Mouse (Mus musculus) neural tube, embryonic 13.5 days (tissue): ENCODE results near the gene Sun1. TPM values are rescaled to one million over a fixed set of nuclear protein-coding genes. Genes with fewer than 3 reads are reported as not detected.

Source experiments
- ATAC-seq: fragments of 200-750 bp; cut with Nextera tagmentation; 2 replicates; pipeline ENCODE4 v1.8.0; 2017; ENCODE audit warnings: low read depth, mild to moderate bottlenecking, moderate TSS enrichment, moderate library complexity
- H3K27ac ChIP-seq: fragments of 300-500 bp; sonication (generic); replicated peaks from 2 replicates; pipeline ENCODE4 v1.5.1; 2015; ENCODE audit warnings: moderate library complexity, mild to moderate bottlenecking, inconsistent platforms
- H3K27me3 ChIP-seq: fragments of 300-500 bp; sonication (generic); 2 replicates; pipeline ENCODE4 v1.6.1; 2015; ENCODE audit warnings: mild to moderate bottlenecking, inconsistent platforms
- H3K36me3 ChIP-seq: fragments of 300-500 bp; sonication (generic); 2 replicates; pipeline ENCODE4 v1.6.1; 2015; ENCODE audit warnings: mild to moderate bottlenecking, inconsistent platforms
- H3K4me1 ChIP-seq: fragments of 300-500 bp; sonication (generic); replicated peaks from 2 replicates; pipeline ENCODE4 v1.6.1; 2015; ENCODE audit warnings: inconsistent platforms
- H3K4me2 ChIP-seq: fragments of 300-500 bp; sonication (generic); 2 replicates; pipeline ENCODE4 v1.6.1; 2015; ENCODE audit warnings: inconsistent platforms, mild to moderate bottlenecking, moderate library complexity
- H3K4me3 ChIP-seq: fragments of 300-500 bp; sonication (generic); 2 replicates; pipeline ENCODE4 v1.5.1; 2015; ENCODE audit warnings: mild to moderate bottlenecking, inconsistent platforms
- H3K9ac ChIP-seq: fragments of 300-500 bp; sonication (generic); 2 replicates; pipeline ENCODE4 v1.6.1; 2015; ENCODE audit warnings: moderate library complexity, mild to moderate bottlenecking, inconsistent platforms
- H3K9me3 ChIP-seq: fragments of 300-500 bp; sonication (generic); 2 replicates; pipeline ENCODE4 v1.6.1; 2016; ENCODE audit warnings: inconsistent platforms
- WGBS: fragments of 180-500 bp; shearing (Covaris S2); methylation state at CpG from one replicate; pipeline ENCODE4 v1.1.7; 2015; 5-methylcytosine and 5-hydroxymethylcytosine counted together
- polyA plus RNA-seq: library from polyadenylated mRNA; unstranded; fragments of >200 nt; fragmentation: Nextera tagmentation; extraction: Ambion mirVana; gene quantifications from 2 replicates; pipeline ENCODE4 v1.2.1, GENCODE M21; 2015

Gene Sun1
- polyA plus RNA-seq, 1 experiment from 2014 or later, result 40.4 TPM

GRCm38 (mm10) chr5:139232083-139232482, 31.6 kb downstream of the Sun1 start:
- no peak overlapping the region for H3K9ac ChIP-seq
- no peak for ATAC-seq
- no peaks in the 10 kb centered on the region for H3K27me3 ChIP-seq
- H3K4me1 ChIP-seq, result no peaks in the 10 kb centered on the region
- peaks cover 96% of the 10 kb centered on the region for H3K36me3 ChIP-seq
- no peaks in the 10 kb centered on the region for H3K9me3 ChIP-seq
- WGBS, result 86% methylated on average over 3 of the region's 3 CpGs
- no peak overlapping the region for H3K27ac ChIP-seq
- H3K4me3 ChIP-seq, result no peak overlapping the region
- no peak overlapping the region for H3K4me2 ChIP-seq

GRCm38 (mm10) chr5:139234423-139234822, 34.0 kb downstream of the Sun1 start:
- Histone ChIP-seq H3K9ac (no peak overlapping the region), H3K36me3 (peaks cover 98% of the 10 kb centered on the region), H3K4me3 (no peak overlapping the region), H3K4me1 (no peaks in the 10 kb centered on the region), H3K9me3 (no peaks in the 10 kb centered on the region), H3K4me2 (no peak overlapping the region), H3K27ac (no peak overlapping the region), H3K27me3 (no peaks in the 10 kb centered on the region)
- WGBS, result 90% methylated on average over 4 of the region's 4 CpGs
- ATAC-seq, result no peak

- 88% methylated on average over 4 of the region's 4 CpGs for WGBS
- no peak overlapping the region for H3K4me2 ChIP-seq
- ATAC-seq, result no peak
These were observed 37.0 kb downstream of the Sun1 start for GRCm38 (mm10) chr5:139237436-139237835.

GRCm38 (mm10) chr5:139241022-139241761, 40.8 kb downstream of the Sun1 start:
- no peak overlapping the region for H3K4me3 ChIP-seq
- no peaks in the 10 kb centered on the region for H3K9me3 ChIP-seq
- H3K4me1 ChIP-seq, result no peaks in the 10 kb centered on the region
- H3K27me3 ChIP-seq, result no peaks in the 10 kb centered on the region
- WGBS, result 91% methylated on average over 15 of the region's 15 CpGs
- H3K27ac ChIP-seq, result no peak overlapping the region
- no peak overlapping the region for H3K9ac ChIP-seq
- no peak overlapping the region for H3K4me2 ChIP-seq
- H3K36me3 ChIP-seq, result peaks cover 99% of the 10 kb centered on the region
- no peak for ATAC-seq

More at GRCm38 (mm10) chr5:139237436-139237835, 37.0 kb downstream of the Sun1 start:
- H3K4me1 ChIP-seq, result no peaks in the 10 kb centered on the region
- no peak overlapping the region for H3K4me3 ChIP-seq
- H3K27me3 ChIP-seq, result no peaks in the 10 kb centered on the region
- no peak overlapping the region for H3K9ac ChIP-seq
- H3K9me3 ChIP-seq, result no peaks in the 10 kb centered on the region
- peaks cover 99% of the 10 kb centered on the region for H3K36me3 ChIP-seq
- no peak overlapping the region for H3K27ac ChIP-seq

GRCm38 (mm10) chr5:139243384-139243783, 42.9 kb downstream of the Sun1 start:
- Histone ChIP-seq H3K4me1 (no peaks in the 10 kb centered on the region), H3K9ac (no peak overlapping the region), H3K36me3 (peaks cover 99% of the 10 kb centered on the region), H3K9me3 (no peaks in the 10 kb centered on the region), H3K4me3 (no peak overlapping the region), H3K27ac (no peak overlapping the region), H3K4me2 (no peak overlapping the region), H3K27me3 (no peaks in the 10 kb centered on the region)
- no peak for ATAC-seq
- 94% methylated on average over 1 of the region's 1 CpGs for whole genome bisulfite sequencing

- Histone ChIP-seq H3K4me2 (no peak overlapping the region), H3K4me3 (no peak overlapping the region), H3K27me3 (no peaks in the 10 kb centered on the region), H3K36me3 (peaks cover 80% of the 10 kb centered on the region), H3K4me1 (peaks cover 6% of the 10 kb centered on the region), H3K9ac (no peak overlapping the region), H3K27ac (no peak overlapping the region), H3K9me3 (no peaks in the 10 kb centered on the region)
- WGBS, result 92% methylated on average over 3 of the region's 3 CpGs
- ATAC-seq, result no peak
These were observed 47.3 kb downstream of the Sun1 start for GRCm38 (mm10) chr5:139247767-139248166.

GRCm38 (mm10) chr5:139248846-139249245, 48.4 kb downstream of the Sun1 start:
- peaks cover 17% of the 10 kb centered on the region for H3K4me1 ChIP-seq
- H3K9me3 ChIP-seq, result no peaks in the 10 kb centered on the region
- H3K27me3 ChIP-seq, result no peaks in the 10 kb centered on the region
- no peak overlapping the region for H3K9ac ChIP-seq
- no peak overlapping the region for H3K4me2 ChIP-seq
- peaks cover 69% of the 10 kb centered on the region for H3K36me3 ChIP-seq
- no peak overlapping the region for H3K4me3 ChIP-seq
- 83% methylated on average over 3 of the region's 3 CpGs for WGBS
- no peak overlapping the region for H3K27ac ChIP-seq
- ATAC-seq, result no peak

- peak overlapping the region; percentile 69 for H3K4me3 ChIP-seq
- H3K4me1 ChIP-seq, result peaks cover 37% of the 10 kb centered on the region
- peaks cover 44% of the 10 kb centered on the region for H3K36me3 ChIP-seq
- peak overlapping the region; percentile 91 for H3K4me2 ChIP-seq
- H3K27ac ChIP-seq, result peak overlapping the region; percentile 80; the same call in 1 of the 2 replicates
- WGBS, result 85% methylated on average over 7 of the region's 7 CpGs
- H3K9me3 ChIP-seq, result no peaks in the 10 kb centered on the region
- H3K27me3 ChIP-seq, result no peaks in the 10 kb centered on the region
- H3K9ac ChIP-seq, result peak overlapping the region; percentile 78
- ATAC-seq, result no peak
These were observed 50.8 kb downstream of the Sun1 start for GRCm38 (mm10) chr5:139251279-139251678.

GRCm38 (mm10) chr5:139251736-139252080, 51.3 kb downstream of the Sun1 start:
- under 1% methylated on average over 8 of the region's 8 CpGs for WGBS
- Histone ChIP-seq H3K36me3 (peaks cover 40% of the 10 kb centered on the region), H3K4me3 (peak overlapping the region; percentile 69), H3K9ac (peak overlapping the region; percentile 78), H3K9me3 (no peaks in the 10 kb centered on the region), H3K4me1 (peaks cover 40% of the 10 kb centered on the region), H3K4me2 (peak overlapping the region; percentile 91), H3K27ac (peak overlapping the region; percentile 80), H3K27me3 (no peaks in the 10 kb centered on the region)
- peak; percentile 44 for ATAC-seq

- under 1% methylated on average over 74 of the region's 90 CpGs for WGBS
- Histone ChIP-seq H3K27me3 (no peaks in the 10 kb centered on the region), H3K36me3 (peaks cover 40% of the 10 kb centered on the region), H3K9ac (peak within 1 kb of the TSS; percentile 87), H3K4me1 (peaks cover 46% of the 10 kb centered on the region), H3K4me2 (peak within 1 kb of the TSS; percentile 91), H3K9me3 (no peaks in the 10 kb centered on the region), H3K27ac (peak within 1 kb of the TSS; percentile 93), H3K4me3 (peak within 1 kb of the TSS; percentile 69)
- peak; percentile 96 for ATAC-seq
These were observed 51.9 kb downstream of the Sun1 start, which contains the start of gene Get4 for GRCm38 (mm10) chr5:139252081-139252909. Get4 (plus strand) TSS chr5:139252324.

- under 1% methylated on average over 7 of the region's 7 CpGs for WGBS
- H3K4me2 ChIP-seq, result peak overlapping the region; percentile 91
These were observed 52.4 kb downstream of the Sun1 start for GRCm38 (mm10) chr5:139252910-139253245.

GRCm38 (mm10) chr5:139253301-139253741, 52.9 kb downstream of the Sun1 start:
- Histone ChIP-seq H3K4me1 (peaks cover 55% of the 10 kb centered on the region), H3K27ac (peak overlapping the region; percentile 93), H3K4me2 (peak overlapping the region; percentile 91), H3K27me3 (no peaks in the 10 kb centered on the region), H3K4me3 (peak overlapping the region; percentile 69), H3K36me3 (peaks cover 34% of the 10 kb centered on the region), H3K9ac (peak overlapping the region; percentile 87), H3K9me3 (no peaks in the 10 kb centered on the region)
- WGBS, result 9% methylated on average over 6 of the region's 6 CpGs
- ATAC-seq, result no peak

More at GRCm38 (mm10) chr5:139252910-139253245, 52.4 kb downstream of the Sun1 start:
- ATAC-seq, result no peak
- Histone ChIP-seq H3K9me3 (no peaks in the 10 kb centered on the region), H3K4me1 (peaks cover 50% of the 10 kb centered on the region), H3K9ac (peak overlapping the region; percentile 87), H3K27ac (peak overlapping the region; percentile 93), H3K4me3 (peak overlapping the region; percentile 69), H3K36me3 (peaks cover 36% of the 10 kb centered on the region), H3K27me3 (no peaks in the 10 kb centered on the region)
